Mouse (Mus musculus) testis, adult 2 months (tissue): Measurements from ENCODE around the gene Slamf1.

ENCODE experiments used
- CTCF ChIP-seq: fragments of 200-500 bp; IDR thresholded peaks from 2 replicates; pipeline ENCODE4 v1.5.1; 2012; ENCODE audit warnings: low read depth, mild to moderate bottlenecking, inconsistent platforms, low read length, moderate library complexity; ENCODE audit not compliant: control insufficient read depth, insufficient read depth, insufficient replicate concordance
- POLR2A ChIP-seq: fragments of 200-500 bp; IDR thresholded peaks from 2 replicates; pipeline ENCODE4 v1.6.1; 2012; ENCODE audit warnings: low read depth, mild to moderate bottlenecking, inconsistent platforms, low read length, moderate library complexity; ENCODE audit not compliant: control insufficient read depth

DNA sequence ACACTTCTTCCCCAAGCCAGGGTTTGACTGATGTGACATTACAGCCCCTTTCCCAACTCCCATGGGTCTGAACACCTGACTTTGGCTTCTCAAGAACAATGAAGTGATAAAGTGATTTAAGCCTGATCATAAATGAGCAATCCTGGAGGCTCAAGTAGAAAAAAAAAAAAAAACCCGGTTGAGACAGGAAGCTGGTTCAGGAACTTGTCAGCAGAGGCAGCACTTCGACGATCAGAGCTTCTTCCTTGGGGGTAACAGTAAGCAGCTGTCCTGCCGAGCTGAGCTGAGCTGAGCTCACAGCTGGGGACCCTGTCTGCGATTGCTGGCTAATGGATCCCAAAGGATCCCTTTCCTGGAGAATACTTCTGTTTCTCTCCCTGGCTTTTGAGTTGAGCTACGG, at the start of gene Slamf1:
- TF ChIP-seq CTCF (no peak), POLR2A (no peak)
